Mouse (Mus musculus) intestine, embryonic 16.5 days (tissue): ENCODE measurements at regions not wholly inside any gene's neighbourhood (a gene's known extent, or its start where the extent isn't known, plus 50 kb on each side); places are given as distances from the start of the nearest gene placed in this dataset.

ENCODE experiments used
- ATAC-seq: fragments of 200-750 bp; cut with Nextera tagmentation; 2 replicates; pipeline ENCODE4 v1.8.0; 2017; ENCODE audit warnings: moderate TSS enrichment, moderate library complexity
- H3K27ac ChIP-seq: fragments of 300-500 bp; sonication (generic); 2 replicates; pipeline ENCODE4 v1.5.1; 2014; ENCODE audit warnings: mild to moderate bottlenecking, low read length
- H3K27me3 ChIP-seq: fragments of 300-500 bp; sonication (generic); replicated peaks from 2 replicates; pipeline ENCODE4 v1.6.1; 2014; ENCODE audit warnings: low read length, control low read depth, mixed read lengths; ENCODE audit not compliant: control insufficient read depth, insufficient read depth
- H3K36me3 ChIP-seq: fragments of 300-500 bp; sonication (generic); 2 replicates; pipeline ENCODE4 v1.6.1; 2014; ENCODE audit warnings: low read length, control low read depth; ENCODE audit not compliant: control insufficient read depth, insufficient read depth
- H3K4me1 ChIP-seq: fragments of 300-500 bp; sonication (generic); 2 replicates; pipeline ENCODE4 v1.6.1; 2014; ENCODE audit warnings: low read length, control low read depth, mixed read lengths; ENCODE audit not compliant: control insufficient read depth, insufficient read depth
- H3K4me2 ChIP-seq: fragments of 300-500 bp; sonication (generic); 2 replicates; pipeline ENCODE4 v1.6.1; 2014; ENCODE audit warnings: low read depth, low read length, control low read depth
- H3K4me3 ChIP-seq: fragments of 300-500 bp; sonication (generic); 2 replicates; pipeline ENCODE4 v1.5.1; 2014; ENCODE audit warnings: mild to moderate bottlenecking, low read length
- H3K9ac ChIP-seq: fragments of 300-500 bp; sonication (generic); 2 replicates; pipeline ENCODE4 v1.6.1; 2014; ENCODE audit warnings: low read depth, low read length
- H3K9me3 ChIP-seq: fragments of 300-500 bp; sonication (generic); 2 replicates; pipeline ENCODE4 v1.6.1; 2016; ENCODE audit warnings: low read length, control low read depth; ENCODE audit not compliant: control insufficient read depth
- whole genome bisulfite sequencing: fragments of 180-500 bp; shearing (Covaris S2); extraction: QIAGEN DNeasy Blood & Tissue Kit; methylation state at CpG from one replicate; pipeline ENCODE4 v1.1.7; 2014; 5-methylcytosine and 5-hydroxymethylcytosine counted together

GRCm38 (mm10) chr12:11673281-11673680 is 217.4 kb downstream of the Rad51ap2 start:
- no peaks in the 10 kb centered on the region for H3K9me3 ChIP-seq
- ATAC-seq = no peak
- H3K36me3 ChIP-seq = no peaks in the 10 kb centered on the region
- H3K4me2 ChIP-seq = no peak overlapping the region
- 73% methylated on average over 3 of the region's 3 CpGs for WGBS
- H3K4me3 ChIP-seq = no peak overlapping the region
- H3K27ac ChIP-seq = no peak overlapping the region
- H3K4me1 ChIP-seq = no peaks in the 10 kb centered on the region
- no peaks in the 10 kb centered on the region for H3K27me3 ChIP-seq
- H3K9ac ChIP-seq = no peak overlapping the region

GRCm38 (mm10) chr12:11694797-11695196 is 238.9 kb downstream of the Rad51ap2 start:
- no peaks in the 10 kb centered on the region for H3K27me3 ChIP-seq
- ATAC-seq = no peak
- no peaks in the 10 kb centered on the region for H3K36me3 ChIP-seq
- no peak overlapping the region for H3K27ac ChIP-seq
- no peak overlapping the region for H3K4me2 ChIP-seq
- no peak overlapping the region for H3K4me3 ChIP-seq
- H3K9me3 ChIP-seq = no peaks in the 10 kb centered on the region
- 88% methylated on average over 3 of the region's 3 CpGs for WGBS
- no peaks in the 10 kb centered on the region for H3K4me1 ChIP-seq
- no peak overlapping the region for H3K9ac ChIP-seq

DNA sequence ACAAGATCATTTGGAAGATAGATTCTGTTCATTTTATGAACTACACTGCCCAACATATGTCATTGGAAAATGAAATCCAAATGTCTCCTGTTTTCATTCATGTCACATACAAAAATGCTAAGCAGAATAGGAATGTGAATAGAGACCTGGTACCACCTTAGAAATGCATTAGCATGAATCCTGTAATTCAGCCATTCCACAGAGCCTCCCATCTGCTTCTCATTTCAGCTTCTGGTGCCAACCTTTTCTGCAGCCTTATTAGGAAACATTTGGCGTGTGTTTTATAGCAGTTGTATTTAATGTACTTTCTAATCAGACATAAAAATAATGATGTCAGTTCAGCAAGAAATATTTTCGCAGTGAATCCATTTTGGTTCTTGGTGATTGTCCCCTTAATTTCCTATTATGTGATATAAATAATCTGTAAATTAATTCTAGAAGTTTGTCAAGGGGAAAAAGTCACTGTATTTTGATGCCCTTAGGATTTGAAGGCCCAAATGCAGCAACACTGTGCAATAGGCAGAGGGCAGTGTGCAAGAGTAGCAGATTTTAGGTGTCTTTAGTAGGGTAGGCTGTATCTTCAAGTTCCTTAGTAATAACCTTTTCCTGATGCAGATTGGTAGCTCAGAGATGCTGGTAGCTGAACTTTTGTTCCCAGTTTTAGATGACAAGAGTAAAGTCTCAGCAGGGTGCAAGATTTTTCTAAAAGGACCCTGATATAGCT is 253.2 kb downstream of the Rad51ap2 start:
- no peak overlapping the region for H3K27ac ChIP-seq
- no peak overlapping the region for H3K4me2 ChIP-seq
- ATAC-seq = no peak
- H3K36me3 ChIP-seq = no peaks in the 10 kb centered on the region
- H3K9me3 ChIP-seq = no peaks in the 10 kb centered on the region
- H3K9ac ChIP-seq = no peak overlapping the region
- H3K4me1 ChIP-seq = no peaks in the 10 kb centered on the region
- WGBS = 80% methylated on average over 2 of the region's 2 CpGs
- no peak overlapping the region for H3K4me3 ChIP-seq
- no peaks in the 10 kb centered on the region for H3K27me3 ChIP-seq

GRCm38 (mm10) chr12:11717633-11718032 is 261.8 kb downstream of the Rad51ap2 start:
- no peak overlapping the region for H3K4me2 ChIP-seq
- H3K36me3 ChIP-seq = no peaks in the 10 kb centered on the region
- H3K9me3 ChIP-seq = no peaks in the 10 kb centered on the region
- H3K9ac ChIP-seq = no peak overlapping the region
- no peak overlapping the region for H3K4me3 ChIP-seq
- 55% methylated on average over 4 of the region's 4 CpGs for WGBS
- no peaks in the 10 kb centered on the region for H3K4me1 ChIP-seq
- no peak overlapping the region for H3K27ac ChIP-seq
- ATAC-seq = peak; percentile 23
- H3K27me3 ChIP-seq = no peaks in the 10 kb centered on the region

- H3K9ac ChIP-seq = no peak overlapping the region
- H3K4me3 ChIP-seq = no peak overlapping the region
- H3K27ac ChIP-seq = no peak overlapping the region
- WGBS = 91% methylated on average over 2 of the region's 2 CpGs
- no peaks in the 10 kb centered on the region for H3K27me3 ChIP-seq
- H3K36me3 ChIP-seq = no peaks in the 10 kb centered on the region
- no peaks in the 10 kb centered on the region for H3K9me3 ChIP-seq
- H3K4me2 ChIP-seq = no peak overlapping the region
- no peaks in the 10 kb centered on the region for H3K4me1 ChIP-seq
- no peak for ATAC-seq
Measured at GRCm38 (mm10) chr12:11751471-11751870, 295.6 kb downstream of the Rad51ap2 start.

- ATAC-seq = peak; percentile 85
- Histone ChIP-seq H3K27me3 (no peaks in the 10 kb centered on the region), H3K4me3 (no peak overlapping the region), H3K36me3 (no peaks in the 10 kb centered on the region), H3K9me3 (no peaks in the 10 kb centered on the region), H3K27ac (no peak overlapping the region), H3K9ac (no peak overlapping the region), H3K4me1 (no peaks in the 10 kb centered on the region), H3K4me2 (no peak overlapping the region)
Measured at GRCm38 (mm10) chr12:11754184-11754907, 298.5 kb downstream of the Rad51ap2 start.

DNA sequence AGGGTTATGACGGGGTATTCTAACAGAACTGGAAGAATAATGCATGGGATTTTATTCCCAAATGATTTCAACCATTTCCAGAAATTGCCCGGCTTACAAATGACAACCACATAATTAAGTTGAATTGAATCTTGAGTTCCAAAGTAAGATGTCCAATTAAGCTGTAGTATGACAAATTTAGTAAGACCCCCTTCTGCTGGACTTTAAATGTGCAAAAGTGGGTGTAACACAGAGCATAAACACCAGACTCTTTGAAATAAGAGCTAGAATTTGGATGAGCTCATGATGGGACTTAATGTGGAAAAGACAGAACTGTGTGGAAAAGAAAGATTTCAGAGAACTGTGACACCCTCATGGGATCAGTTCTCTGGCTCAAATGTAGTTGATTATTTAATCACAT is 346.4 kb downstream of the Rad51ap2 start:
- ATAC-seq = no peak
- H3K4me3 ChIP-seq = no peak overlapping the region
- no peaks in the 10 kb centered on the region for H3K27me3 ChIP-seq
- no peaks in the 10 kb centered on the region for H3K9me3 ChIP-seq
- H3K9ac ChIP-seq = no peak overlapping the region
- no peak overlapping the region for H3K4me2 ChIP-seq
- H3K4me1 ChIP-seq = no peaks in the 10 kb centered on the region
- no peaks in the 10 kb centered on the region for H3K36me3 ChIP-seq
- no peak overlapping the region for H3K27ac ChIP-seq
- WGBS = 82% methylated on average over 2 of the region's 2 CpGs

DNA sequence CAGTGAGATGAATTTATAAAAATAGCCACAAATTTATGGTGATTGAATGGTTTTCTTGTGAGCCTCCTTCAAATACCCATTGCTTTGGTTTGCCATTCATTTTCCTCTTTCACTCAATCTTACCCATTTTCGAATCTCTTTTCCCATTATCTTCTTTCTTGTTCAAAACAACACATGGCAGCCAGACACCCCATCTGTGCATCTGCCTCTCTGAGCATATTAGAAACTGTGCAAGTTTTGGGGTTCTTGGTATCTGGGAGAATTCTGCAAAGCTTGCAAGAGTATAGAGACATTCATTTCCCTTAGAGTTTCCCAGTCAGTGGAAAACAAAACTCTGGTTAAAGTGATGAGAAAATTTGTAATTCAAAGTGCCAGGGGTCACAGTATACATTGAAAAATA is 347.3 kb downstream of the Rad51ap2 start:
- H3K4me2 ChIP-seq = no peak overlapping the region
- H3K4me1 ChIP-seq = no peaks in the 10 kb centered on the region
- WGBS = 78% methylated on average over 1 of the region's 1 CpGs
- H3K9ac ChIP-seq = no peak overlapping the region
- ATAC-seq = no peak
- no peaks in the 10 kb centered on the region for H3K36me3 ChIP-seq
- H3K9me3 ChIP-seq = no peaks in the 10 kb centered on the region
- no peak overlapping the region for H3K4me3 ChIP-seq
- no peaks in the 10 kb centered on the region for H3K27me3 ChIP-seq
- H3K27ac ChIP-seq = no peak overlapping the region

DNA sequence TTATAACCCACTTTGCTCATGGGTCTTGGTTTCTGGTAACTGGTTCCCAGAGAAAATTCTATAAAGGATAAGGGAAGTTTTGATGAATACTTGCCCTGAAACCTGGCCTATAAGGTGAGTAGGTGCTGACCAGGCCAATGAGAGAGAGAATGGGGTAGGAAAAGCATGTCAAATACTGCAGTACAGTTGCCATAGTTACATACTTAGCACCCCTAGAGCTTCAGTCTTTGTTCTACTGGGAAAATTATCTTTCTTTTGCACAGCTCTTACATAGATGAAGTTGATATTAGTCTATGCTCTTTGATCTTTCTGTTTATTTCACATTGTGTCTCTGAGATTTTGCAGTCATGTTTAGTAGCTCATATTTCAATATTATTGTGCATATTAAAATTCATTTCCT is 373.8 kb downstream of the Rad51ap2 start:
- ATAC-seq = no peak
- H3K27me3 ChIP-seq = no peaks in the 10 kb centered on the region
- H3K4me3 ChIP-seq = no peak overlapping the region
- H3K4me1 ChIP-seq = no peaks in the 10 kb centered on the region
- no peak overlapping the region for H3K9ac ChIP-seq
- H3K27ac ChIP-seq = no peak overlapping the region
- no peaks in the 10 kb centered on the region for H3K36me3 ChIP-seq
- no peak overlapping the region for H3K4me2 ChIP-seq
- H3K9me3 ChIP-seq = no peaks in the 10 kb centered on the region
